Mouse (Mus musculus) embryonic facial prominence, embryonic 11.5 days (tissue): ENCODE results near the gene Pnmal2. TPM values are rescaled to one million over a fixed set of nuclear protein-coding genes. Genes with fewer than 3 reads are reported as not detected.

Source experiments
- ATAC-seq: fragments of 200-750 bp; cut with Nextera tagmentation; replicated peaks from 2 replicates; pipeline ENCODE4 v1.8.0; 2017; ENCODE audit warnings: low read depth; ENCODE audit not compliant: insufficient number of reproducible peaks, low FRiP score, low TSS enrichment
- DNase-seq: peaks from one replicate; pipeline ENCODE4 v3.0.0-alpha.2; 2015; ENCODE audit warnings: low spot score
- H3K27ac ChIP-seq: fragments of 300-500 bp; sonication (generic); replicated peaks from 2 replicates; pipeline ENCODE4 v1.5.1; 2014; ENCODE audit warnings: mild to moderate bottlenecking, low read depth, low read length, control low read depth
- H3K27me3 ChIP-seq: fragments of 300-500 bp; sonication (generic); 2 replicates; pipeline ENCODE4 v1.6.1; 2014; ENCODE audit warnings: mild to moderate bottlenecking, low read length, moderate library complexity, mixed read lengths; ENCODE audit not compliant: control insufficient read depth, insufficient read depth
- H3K36me3 ChIP-seq: fragments of 300-500 bp; sonication (generic); replicated peaks from 2 replicates; pipeline ENCODE4 v1.6.1; 2014; ENCODE audit warnings: low read depth, mild to moderate bottlenecking, low read length, moderate library complexity, mixed read lengths; ENCODE audit not compliant: control insufficient read depth, insufficient read depth
- H3K4me1 ChIP-seq: fragments of 300-500 bp; sonication (generic); 2 replicates; pipeline ENCODE4 v1.6.1; 2014; ENCODE audit warnings: low read length, mixed read lengths; ENCODE audit not compliant: control insufficient read depth, insufficient read depth
- H3K4me2 ChIP-seq: fragments of 300-500 bp; sonication (generic); 2 replicates; pipeline ENCODE4 v1.6.1; 2014; ENCODE audit warnings: low read depth, mild to moderate bottlenecking, control low read depth, low read length, moderate library complexity
- H3K4me3 ChIP-seq: fragments of 300-500 bp; sonication (generic); 2 replicates; pipeline ENCODE4 v1.5.1; 2014; ENCODE audit warnings: low read depth, low read length, control low read depth
- H3K9ac ChIP-seq: fragments of 300-500 bp; sonication (generic); replicated peaks from 2 replicates; pipeline ENCODE4 v1.6.1; 2014; ENCODE audit warnings: mild to moderate bottlenecking, control low read depth, low read length
- H3K9me3 ChIP-seq: fragments of 300-500 bp; sonication (generic); replicated peaks from 2 replicates; pipeline ENCODE4 v1.6.1; 2016; ENCODE audit warnings: mild to moderate bottlenecking, low read length, inconsistent platforms, mixed read lengths; ENCODE audit not compliant: control insufficient read depth
- WGBS: fragments of 180-500 bp; shearing (Covaris S2); extraction: QIAGEN DNeasy Blood & Tissue Kit; methylation state at CpG from one replicate; pipeline ENCODE4 v1.1.7; 2014; 5-methylcytosine and 5-hydroxymethylcytosine counted together
- polyA plus RNA-seq: library from polyadenylated mRNA; unstranded; fragments of >200 nt; fragmentation: Nextera tagmentation; extraction: Ambion mirVana; gene quantifications from 2 replicates; pipeline ENCODE4 v1.2.1, GENCODE M21; 2014

Pnmal2 gene
- polyA plus RNA-seq, 1 experiment from 2014 or later: 4.2 TPM

DNA sequence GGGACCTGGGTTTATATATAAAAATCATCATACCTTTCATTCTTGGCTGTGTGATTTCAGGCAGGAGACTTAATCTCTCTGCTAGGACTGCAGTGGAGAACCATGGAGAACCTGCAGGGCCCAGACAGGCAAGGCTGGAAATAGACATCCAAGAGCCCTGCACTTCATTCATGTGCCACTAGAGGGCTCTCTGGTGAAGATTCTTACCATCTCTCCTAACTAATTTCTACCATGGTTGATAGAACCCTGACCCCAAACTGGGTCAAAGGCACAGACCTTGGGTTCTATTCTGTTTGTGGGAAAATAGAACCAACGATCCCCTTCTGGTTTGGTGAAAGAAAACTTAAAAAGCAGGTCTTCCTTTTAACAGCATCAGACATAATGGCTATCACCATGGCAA lies 13.6 kb upstream of the Pnmal2 start:
- no peaks in the 10 kb centered on the region for H3K27me3 ChIP-seq
- H3K9me3 ChIP-seq: no peaks in the 10 kb centered on the region
- WGBS: 8% methylated on average over 1 of the region's 1 CpGs
- no peak overlapping the region for H3K27ac ChIP-seq
- H3K4me2 ChIP-seq: no peak overlapping the region
- no peaks in the 10 kb centered on the region for H3K4me1 ChIP-seq
- ATAC-seq (no peak), DNase-seq (peak; percentile 83)
- no peak overlapping the region for H3K9ac ChIP-seq
- H3K4me3 ChIP-seq: no peak overlapping the region
- H3K36me3 ChIP-seq: no peaks in the 10 kb centered on the region

GRCm38 (mm10) chr7:16931968-16932627 lies 12.4 kb upstream of the Pnmal2 start:
- DNase-seq (peak; percentile 93), ATAC-seq (peak; percentile 46)
- no peaks in the 10 kb centered on the region for H3K36me3 ChIP-seq
- H3K4me1 ChIP-seq: no peaks in the 10 kb centered on the region
- no peak overlapping the region for H3K4me2 ChIP-seq
- H3K9ac ChIP-seq: no peak overlapping the region
- no peaks in the 10 kb centered on the region for H3K27me3 ChIP-seq
- H3K9me3 ChIP-seq: no peaks in the 10 kb centered on the region
- H3K27ac ChIP-seq: no peak overlapping the region
- H3K4me3 ChIP-seq: no peak overlapping the region
- WGBS: 18% methylated on average over 14 of the region's 14 CpGs

DNA sequence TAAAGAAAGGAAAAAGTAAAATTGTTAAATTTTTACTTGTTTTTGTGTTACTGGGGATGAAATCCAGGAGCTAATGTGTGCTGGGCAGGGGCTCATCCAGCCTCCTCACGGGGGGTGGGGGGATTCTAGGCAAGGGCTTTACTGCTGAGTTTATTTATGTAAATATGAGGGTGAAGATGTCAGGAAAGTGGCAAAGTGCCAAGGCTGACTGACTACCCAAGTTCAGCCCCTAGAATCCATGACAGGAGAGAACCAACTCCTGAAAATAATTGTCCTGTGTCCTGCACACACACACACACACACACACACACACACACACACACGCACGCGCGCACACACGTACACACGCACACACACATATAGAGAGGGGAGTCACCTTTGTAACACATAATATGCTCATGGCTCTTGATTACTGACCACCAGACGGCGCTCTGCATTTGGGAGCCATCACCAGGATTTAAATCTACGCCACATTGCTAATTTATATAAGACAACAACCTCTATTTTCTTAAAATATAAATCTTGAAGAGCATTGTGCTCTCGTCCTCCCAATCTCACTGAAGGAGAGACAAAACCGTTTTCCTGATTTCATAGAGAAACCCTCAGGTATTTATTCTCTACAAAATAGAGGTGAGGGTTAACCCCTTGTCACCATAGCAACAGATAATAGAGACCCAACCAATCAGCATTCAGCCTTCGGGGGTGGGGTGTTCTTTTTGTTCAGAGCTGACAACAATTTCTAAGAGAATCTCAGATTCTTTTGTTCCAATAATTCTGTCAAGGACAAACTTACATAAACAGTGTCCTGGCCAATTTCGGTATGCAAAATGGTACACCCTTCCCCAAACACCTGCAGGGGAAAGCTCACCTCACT lies 11.5 kb upstream of the Pnmal2 start:
- no peak overlapping the region for H3K9ac ChIP-seq
- H3K9me3 ChIP-seq: no peaks in the 10 kb centered on the region
- H3K4me2 ChIP-seq: no peak overlapping the region
- H3K4me3 ChIP-seq: no peak overlapping the region
- no peak overlapping the region for H3K27ac ChIP-seq
- no peaks in the 10 kb centered on the region for H3K36me3 ChIP-seq
- H3K4me1 ChIP-seq: no peaks in the 10 kb centered on the region
- 40% methylated on average over 14 of the region's 14 CpGs for WGBS
- peak; percentile 72 for DNase-seq
- no peak for ATAC-seq
- H3K27me3 ChIP-seq: no peaks in the 10 kb centered on the region

- 49% methylated on average over 4 of the region's 4 CpGs for WGBS
- H3K9ac ChIP-seq: no peak overlapping the region
- ATAC-seq: no peak
These were observed 7.2 kb upstream of the Pnmal2 start for GRCm38 (mm10) chr7:16937312-16937711.

DNA sequence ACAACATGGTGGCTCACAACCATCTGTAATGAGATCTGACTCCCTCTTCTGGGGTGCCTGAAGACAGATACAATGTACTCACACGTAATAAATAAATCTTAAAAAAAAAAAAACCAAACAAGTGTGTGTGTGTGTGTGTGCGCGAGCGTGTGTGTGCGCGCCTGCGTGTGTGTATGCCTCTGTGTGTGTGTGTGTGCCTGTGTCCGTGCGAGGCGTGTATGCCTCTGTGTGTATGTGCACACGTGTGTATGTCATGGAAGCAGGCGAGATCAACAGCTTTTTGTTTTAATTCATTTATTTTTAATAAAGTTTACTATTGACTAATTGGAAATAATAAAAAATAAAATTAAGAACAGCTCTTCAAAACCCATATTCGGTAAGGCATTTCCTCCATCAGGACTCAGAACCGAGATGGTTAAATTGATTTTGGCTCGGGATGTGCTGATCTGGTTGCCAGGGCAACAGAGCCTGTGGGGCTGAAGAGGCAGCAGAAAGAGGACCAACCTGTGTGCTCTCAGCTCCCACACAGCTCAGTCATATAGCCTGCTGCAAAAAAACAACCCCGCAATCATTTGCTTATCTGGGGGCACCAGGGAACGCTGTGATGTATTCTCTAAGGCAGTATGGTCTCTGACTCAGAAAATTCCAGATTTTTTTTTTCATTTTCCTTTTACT lies 6.2 kb upstream of the Pnmal2 start:
- Histone ChIP-seq H3K4me1 (no peaks in the 10 kb centered on the region), H3K4me3 (no peak overlapping the region), H3K27ac (no peak overlapping the region), H3K27me3 (no peaks in the 10 kb centered on the region), H3K4me2 (no peak overlapping the region), H3K9ac (no peak overlapping the region), H3K9me3 (no peaks in the 10 kb centered on the region), H3K36me3 (no peaks in the 10 kb centered on the region)
- no peak for ATAC-seq
- 73% methylated on average over 17 of the region's 17 CpGs for WGBS
- peak; percentile 58 for DNase-seq

More at GRCm38 (mm10) chr7:16937312-16937711, 7.2 kb upstream of the Pnmal2 start:
- H3K4me1 ChIP-seq: no peaks in the 10 kb centered on the region
- DNase-seq: no peak
- no peaks in the 10 kb centered on the region for H3K36me3 ChIP-seq
- no peaks in the 10 kb centered on the region for H3K9me3 ChIP-seq
- no peak overlapping the region for H3K27ac ChIP-seq
- H3K4me2 ChIP-seq: no peak overlapping the region
- H3K4me3 ChIP-seq: no peak overlapping the region
- H3K27me3 ChIP-seq: no peaks in the 10 kb centered on the region

DNA sequence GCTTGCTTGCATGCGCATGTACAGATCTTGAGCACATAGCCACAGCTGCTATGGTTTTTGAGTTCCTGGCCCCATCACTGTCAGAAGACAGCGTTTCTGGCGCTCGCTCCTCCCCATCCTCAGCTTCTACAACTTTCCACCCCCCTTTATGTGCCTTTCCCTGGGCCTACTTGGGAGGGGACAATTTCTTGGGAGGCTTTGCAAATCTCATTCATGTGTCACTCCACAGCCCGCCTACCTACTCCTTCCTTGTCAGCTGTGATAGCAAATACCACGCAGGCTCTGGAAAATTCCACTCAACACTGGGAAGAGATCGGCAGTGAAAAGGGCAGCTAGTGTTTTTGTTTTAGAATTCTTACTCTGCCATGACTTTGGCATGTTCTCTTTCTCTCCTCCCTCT lies 4.2 kb upstream of the Pnmal2 start:
- no peak for ATAC-seq
- H3K27me3 ChIP-seq: peaks cover 3% of the 10 kb centered on the region
- no peaks in the 10 kb centered on the region for H3K9me3 ChIP-seq
- DNase-seq: no peak
- H3K9ac ChIP-seq: no peak overlapping the region
- WGBS: 50% methylated on average over 7 of the region's 7 CpGs
- no peaks in the 10 kb centered on the region for H3K4me1 ChIP-seq
- H3K27ac ChIP-seq: no peak overlapping the region
- no peaks in the 10 kb centered on the region for H3K36me3 ChIP-seq
- H3K4me3 ChIP-seq: no peak overlapping the region
- H3K4me2 ChIP-seq: no peak overlapping the region

GRCm38 (mm10) chr7:16942861-16943260 lies 1.6 kb upstream of the Pnmal2 start:
- no peak overlapping the region for H3K4me3 ChIP-seq
- WGBS: 61% methylated on average over 4 of the region's 4 CpGs
- DNase-seq: no peak

More at GRCm38 (mm10) chr7:16942861-16943260, 1.6 kb upstream of the Pnmal2 start:
- Histone ChIP-seq H3K9me3 (no peaks in the 10 kb centered on the region), H3K36me3 (no peaks in the 10 kb centered on the region), H3K4me2 (no peak overlapping the region), H3K9ac (no peak overlapping the region), H3K27me3 (peaks cover 28% of the 10 kb centered on the region), H3K27ac (no peak overlapping the region), H3K4me1 (peaks cover 11% of the 10 kb centered on the region)
- ATAC-seq: no peak
